Mouse (Mus musculus): ENCODE measurements around the gene Epha2. TPM values are rescaled to one million over a fixed set of nuclear protein-coding genes. Genes with fewer than 3 reads are reported as not detected.
A peak's percentile ranks its signal among the peaks of the same experiment; 100 is the strongest.

Epha2 gene
- polyA plus RNA-seq, 1 experiment from 2014 or later, result 0.21 TPM

DNA sequence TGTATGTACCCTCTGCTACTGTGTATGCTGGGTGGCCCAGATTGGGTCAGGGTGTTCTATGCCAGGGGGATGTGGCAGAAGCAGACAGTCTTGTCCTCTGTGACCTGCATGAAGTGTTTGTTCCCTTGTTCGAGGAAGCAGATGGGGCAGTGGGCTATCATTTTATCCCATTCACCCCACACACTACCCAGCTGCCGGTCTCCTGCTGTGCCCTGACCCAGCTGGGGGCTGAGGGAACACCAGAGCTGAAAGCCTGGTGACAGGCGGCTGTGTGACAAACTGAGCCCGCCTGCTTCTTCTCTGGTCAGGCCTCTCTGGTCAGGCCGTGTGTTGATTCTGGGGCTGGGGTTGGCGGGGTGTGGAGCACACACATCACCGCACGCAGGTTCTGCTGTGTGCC is 5.0 kb downstream of the Epha2 start:
- H3K9me3 ChIP-seq (ENCODE audit: control insufficient read depth, low read length), result no peaks in the 10 kb centered on the region
- ATAC-seq (ENCODE audit: low read depth), result no peak
- H3K36me3 ChIP-seq (ENCODE audit: control insufficient read depth, insufficient read depth, low read length), result no peaks in the 10 kb centered on the region
- no peak overlapping the region for H3K4me3 ChIP-seq (ENCODE audit: low read depth, low read length)
- no peak overlapping the region for H3K9ac ChIP-seq (replicated peaks; ENCODE audit: low read depth, low read length)
- H3K4me1 ChIP-seq (ENCODE audit: control insufficient read depth, insufficient read depth, low read length), result peaks cover 12% of the 10 kb centered on the region
- no peak overlapping the region for H3K27ac ChIP-seq (ENCODE audit: low read depth, low read length)
- H3K4me2 ChIP-seq (ENCODE audit: low read depth, low read length), result no peak overlapping the region
- 15% methylated on average over 8 of the region's 8 CpGs for WGBS
- peaks cover 11% of the 10 kb centered on the region for H3K27me3 ChIP-seq (ENCODE audit: control insufficient read depth, insufficient read depth, low read length)

DNA sequence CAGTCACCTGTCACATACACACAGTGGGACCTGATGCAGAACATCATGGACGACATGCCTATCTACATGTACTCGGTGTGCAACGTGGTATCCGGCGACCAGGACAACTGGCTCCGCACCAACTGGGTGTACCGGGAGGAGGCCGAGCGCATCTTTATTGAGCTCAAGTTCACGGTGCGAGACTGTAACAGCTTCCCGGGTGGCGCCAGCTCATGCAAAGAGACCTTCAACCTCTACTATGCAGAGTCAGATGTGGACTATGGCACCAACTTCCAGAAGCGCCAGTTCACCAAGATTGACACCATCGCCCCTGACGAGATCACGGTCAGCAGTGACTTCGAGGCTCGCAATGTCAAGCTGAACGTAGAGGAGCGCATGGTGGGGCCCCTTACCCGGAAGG is 7.3 kb downstream of the Epha2 start:
- Histone ChIP-seq H3K27me3 (ENCODE audit: control insufficient read depth, insufficient read depth, low read length) (0 out of 2 replicates have a peak, but pooled peaks cover under 1% of the 10 kb centered on the region), H3K9ac (replicated peaks; ENCODE audit: low read depth, low read length) (no peak overlapping the region), H3K36me3 (ENCODE audit: control insufficient read depth, insufficient read depth, low read length) (no peaks in the 10 kb centered on the region), H3K4me3 (ENCODE audit: low read depth, low read length) (no peak overlapping the region), H3K4me2 (ENCODE audit: low read depth, low read length) (no peak overlapping the region), H3K9me3 (ENCODE audit: control insufficient read depth, low read length) (no peaks in the 10 kb centered on the region), H3K4me1 (ENCODE audit: control insufficient read depth, insufficient read depth, low read length) (0 out of 2 replicates have a peak, but pooled peaks cover 5% of the 10 kb centered on the region), H3K27ac (ENCODE audit: low read depth, low read length) (no peak overlapping the region)
- WGBS, result 97% methylated on average over 22 of the region's 22 CpGs
- ATAC-seq (ENCODE audit: low read depth), result no peak

DNA sequence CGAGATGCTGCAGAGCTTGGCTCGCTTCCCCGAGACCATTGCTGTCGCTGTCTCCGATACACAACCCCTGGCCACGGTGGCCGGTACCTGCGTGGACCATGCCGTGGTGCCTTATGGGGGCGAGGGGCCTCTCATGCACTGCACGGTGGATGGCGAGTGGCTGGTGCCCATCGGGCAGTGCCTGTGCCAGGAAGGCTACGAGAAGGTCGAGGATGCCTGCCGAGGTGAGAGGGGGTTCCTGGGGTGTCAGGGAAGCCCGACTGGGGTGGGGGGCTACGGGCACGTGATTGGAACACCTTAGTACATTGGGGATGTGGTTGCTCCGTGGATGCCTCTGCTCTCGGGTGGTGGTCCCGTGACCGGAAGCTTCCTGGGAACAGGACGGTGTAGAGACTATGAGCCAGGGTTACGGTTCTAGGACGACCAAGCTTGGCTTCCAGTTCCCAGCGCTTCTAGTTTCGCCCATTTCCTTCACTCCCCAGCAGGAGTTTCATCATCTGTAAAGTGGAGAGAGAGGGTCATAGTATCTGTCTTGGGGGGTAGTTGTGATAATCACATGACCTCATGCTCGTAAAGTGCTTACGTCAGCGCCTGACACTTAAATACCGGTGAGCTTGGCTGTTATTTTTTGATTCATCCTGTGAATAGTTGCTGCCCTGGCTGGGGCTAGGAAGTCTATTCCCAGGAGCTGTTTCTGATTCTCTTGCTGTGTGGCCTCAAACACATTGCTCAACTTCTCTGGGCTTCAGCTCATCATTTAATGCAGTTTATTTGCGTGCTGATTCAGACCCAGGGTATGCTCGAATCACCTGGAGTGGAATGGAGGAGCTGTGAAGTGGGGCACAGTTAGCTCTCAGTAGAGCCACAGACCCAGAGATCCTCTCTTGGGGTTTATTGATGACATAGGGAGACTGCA is 8.1 kb downstream of the Epha2 start:
- ATAC-seq (ENCODE audit: low read depth), result no peak
- no peaks in the 10 kb centered on the region for H3K36me3 ChIP-seq (ENCODE audit: control insufficient read depth, insufficient read depth, low read length)
- WGBS, result 94% methylated on average over 34 of the region's 34 CpGs
- no peaks in the 10 kb centered on the region for H3K9me3 ChIP-seq (ENCODE audit: control insufficient read depth, low read length)
- no peak overlapping the region for H3K4me2 ChIP-seq (ENCODE audit: low read depth, low read length)
- H3K4me3 ChIP-seq (ENCODE audit: low read depth, low read length), result no peak overlapping the region
- no peaks in the 10 kb centered on the region for H3K27me3 ChIP-seq (ENCODE audit: control insufficient read depth, insufficient read depth, low read length)
- no peak overlapping the region for H3K27ac ChIP-seq (ENCODE audit: low read depth, low read length)
- H3K9ac ChIP-seq (replicated peaks; ENCODE audit: low read depth, low read length), result no peak overlapping the region
- 0 out of 2 replicates have a peak, but pooled peaks cover 5% of the 10 kb centered on the region for H3K4me1 ChIP-seq (ENCODE audit: control insufficient read depth, insufficient read depth, low read length)

DNA sequence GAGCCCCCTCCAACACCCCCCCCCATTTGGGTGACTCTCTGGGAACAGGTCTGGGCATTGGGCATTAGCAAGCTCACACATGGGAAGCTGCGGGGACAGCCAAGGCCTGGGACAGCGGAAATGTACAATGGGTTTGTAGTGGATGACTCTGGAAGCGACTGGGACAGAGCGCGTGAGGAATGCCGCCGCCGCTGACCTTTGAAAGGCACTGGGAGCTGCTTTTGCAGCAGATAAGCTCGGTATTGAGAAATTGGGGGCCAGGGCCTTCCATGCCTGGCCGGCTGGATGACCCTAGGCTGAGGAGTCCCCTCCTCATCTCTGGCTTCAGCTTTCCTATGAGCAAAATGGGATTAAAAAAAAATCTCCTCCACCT is 8.7 kb downstream of the Epha2 start:
- H3K27ac ChIP-seq (ENCODE audit: low read depth, low read length), result no peak overlapping the region
- H3K9me3 ChIP-seq (ENCODE audit: control insufficient read depth, low read length), result no peaks in the 10 kb centered on the region
- H3K9ac ChIP-seq (replicated peaks; ENCODE audit: low read depth, low read length), result no peak overlapping the region; the same call in 1 of the 2 replicates
- 40% methylated on average over 10 of the region's 10 CpGs for WGBS
- 0 out of 2 replicates have a peak, but pooled peaks cover 5% of the 10 kb centered on the region for H3K4me1 ChIP-seq (ENCODE audit: control insufficient read depth, insufficient read depth, low read length)
- H3K4me3 ChIP-seq (ENCODE audit: low read depth, low read length), result no peak overlapping the region
- no peaks in the 10 kb centered on the region for H3K27me3 ChIP-seq (ENCODE audit: control insufficient read depth, insufficient read depth, low read length)
- no peak overlapping the region for H3K4me2 ChIP-seq (ENCODE audit: low read depth, low read length)
- H3K36me3 ChIP-seq (ENCODE audit: control insufficient read depth, insufficient read depth, low read length), result no peaks in the 10 kb centered on the region
- no peak for ATAC-seq (ENCODE audit: low read depth)

DNA sequence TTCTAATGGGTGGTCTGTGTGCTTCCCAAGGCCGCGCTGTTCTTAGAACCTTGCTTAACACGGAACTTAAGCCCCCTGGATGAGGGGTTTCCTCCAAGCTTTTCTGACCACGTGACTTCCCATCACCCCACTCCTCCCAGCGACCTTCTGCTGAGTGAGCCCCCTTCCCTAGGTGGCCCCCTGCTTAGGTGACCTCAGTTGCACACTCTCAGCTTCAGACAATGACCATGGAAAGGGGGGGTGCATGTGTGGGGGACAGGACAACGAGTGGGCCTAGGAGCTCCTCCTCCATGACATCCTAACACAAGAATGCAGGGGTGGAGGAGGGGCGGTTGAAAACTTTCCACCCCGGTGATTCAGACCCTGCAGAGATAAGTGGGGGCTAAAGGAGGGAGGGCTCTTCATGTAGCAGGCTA is 9.2 kb downstream of the Epha2 start:
- H3K4me1 ChIP-seq (ENCODE audit: control insufficient read depth, insufficient read depth, low read length), result 0 out of 2 replicates have a peak, but pooled peaks cover 5% of the 10 kb centered on the region
- WGBS, result 22% methylated on average over 8 of the region's 8 CpGs
- H3K9ac ChIP-seq (replicated peaks; ENCODE audit: low read depth, low read length), result no peak overlapping the region; the same call in 1 of the 2 replicates
- H3K4me3 ChIP-seq (ENCODE audit: low read depth, low read length), result no peak overlapping the region
- H3K9me3 ChIP-seq (ENCODE audit: control insufficient read depth, low read length), result no peaks in the 10 kb centered on the region
- H3K27ac ChIP-seq (ENCODE audit: low read depth, low read length), result no peak overlapping the region
- H3K4me2 ChIP-seq (ENCODE audit: low read depth, low read length), result no peak overlapping the region
- H3K36me3 ChIP-seq (ENCODE audit: control insufficient read depth, insufficient read depth, low read length), result no peaks in the 10 kb centered on the region
- no peak for ATAC-seq (ENCODE audit: low read depth)
- H3K27me3 ChIP-seq (ENCODE audit: control insufficient read depth, insufficient read depth, low read length), result no peaks in the 10 kb centered on the region

DNA sequence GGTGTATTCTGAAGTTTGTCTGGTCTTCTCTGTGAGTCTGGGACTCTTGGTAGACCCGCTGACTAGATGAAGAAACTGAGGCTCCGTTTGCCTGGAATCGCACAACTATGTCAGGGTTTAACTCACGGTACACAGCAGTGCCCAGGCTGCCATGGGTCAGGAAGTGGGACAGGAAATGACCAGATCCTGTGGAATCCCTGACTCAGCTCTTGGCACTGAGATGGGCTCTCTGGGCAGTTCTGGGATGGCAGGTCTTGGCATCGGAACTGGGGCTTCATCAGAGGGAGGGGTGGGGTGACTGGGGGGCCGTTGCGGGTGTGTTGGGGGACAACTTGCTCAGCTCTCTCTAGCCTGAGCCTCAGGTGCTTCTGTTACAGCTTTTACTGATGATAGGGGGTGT is 10.0 kb downstream of the Epha2 start:
- 86% methylated on average over 7 of the region's 7 CpGs for WGBS
- no peak overlapping the region for H3K27ac ChIP-seq (ENCODE audit: low read depth, low read length)
- H3K27me3 ChIP-seq (ENCODE audit: control insufficient read depth, insufficient read depth, low read length), result no peaks in the 10 kb centered on the region
- H3K9me3 ChIP-seq (ENCODE audit: control insufficient read depth, low read length), result no peaks in the 10 kb centered on the region
- H3K9ac ChIP-seq (replicated peaks; ENCODE audit: low read depth, low read length), result no peak overlapping the region
- no peak overlapping the region for H3K4me3 ChIP-seq (ENCODE audit: low read depth, low read length)
- 0 out of 2 replicates have a peak, but pooled peaks cover 5% of the 10 kb centered on the region for H3K4me1 ChIP-seq (ENCODE audit: control insufficient read depth, insufficient read depth, low read length)
- ATAC-seq (ENCODE audit: low read depth), result no peak
- no peaks in the 10 kb centered on the region for H3K36me3 ChIP-seq (ENCODE audit: control insufficient read depth, insufficient read depth, low read length)
- no peak overlapping the region for H3K4me2 ChIP-seq (ENCODE audit: low read depth, low read length)

DNA sequence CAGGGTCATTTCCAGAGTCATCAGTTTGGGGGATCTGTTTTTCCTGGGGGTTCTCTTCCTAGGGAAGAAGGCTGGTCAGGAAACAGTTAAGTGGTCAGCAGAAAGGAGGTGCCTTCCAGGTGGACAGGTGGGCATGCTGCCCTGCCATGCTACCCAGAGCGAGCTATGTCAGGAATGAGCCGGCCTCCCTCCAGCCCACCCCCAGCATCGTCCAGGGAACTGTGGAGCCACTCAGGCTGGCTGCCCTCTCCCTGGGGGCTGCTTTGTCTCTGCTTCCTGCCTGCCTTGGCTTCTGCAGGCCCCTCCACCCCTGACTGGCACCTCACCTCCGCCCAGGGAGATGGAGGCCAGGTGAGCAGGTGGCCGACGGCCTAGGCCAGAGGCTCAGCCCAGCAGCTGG is 10.5 kb downstream of the Epha2 start:
- ATAC-seq (ENCODE audit: low read depth), result peak; percentile 36; the same call in 1 of the 2 replicates
- H3K9ac ChIP-seq (replicated peaks; ENCODE audit: low read depth, low read length), result no peak overlapping the region
- 64% methylated on average over 6 of the region's 6 CpGs for WGBS

DNA sequence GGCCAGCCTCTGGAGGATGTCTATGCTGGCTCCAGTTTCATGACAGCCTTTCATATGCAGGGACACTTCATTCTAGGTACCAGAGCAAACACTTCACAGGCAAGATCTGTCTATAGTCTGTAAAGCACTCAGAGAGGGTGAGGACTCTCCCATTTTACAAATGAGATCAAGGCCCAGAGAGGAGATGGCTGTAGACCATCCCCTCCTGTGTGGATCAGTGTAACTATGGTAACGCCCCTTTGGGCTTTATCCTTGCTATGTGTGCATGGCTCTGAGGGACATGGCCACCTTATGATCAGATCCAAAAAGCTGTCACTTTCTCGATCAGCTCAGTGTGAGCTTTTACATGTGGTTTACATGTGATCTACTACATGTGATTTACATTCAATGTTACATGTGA is 10.9 kb downstream of the Epha2 start:
- Histone ChIP-seq H3K27ac (ENCODE audit: low read depth, low read length) (no peak overlapping the region), H3K27me3 (ENCODE audit: control insufficient read depth, insufficient read depth, low read length) (no peaks in the 10 kb centered on the region), H3K4me3 (ENCODE audit: low read depth, low read length) (no peak overlapping the region), H3K9me3 (ENCODE audit: control insufficient read depth, low read length) (no peaks in the 10 kb centered on the region), H3K36me3 (ENCODE audit: control insufficient read depth, insufficient read depth, low read length) (no peaks in the 10 kb centered on the region), H3K4me1 (ENCODE audit: control insufficient read depth, insufficient read depth, low read length) (0 out of 2 replicates have a peak, but pooled peaks cover 5% of the 10 kb centered on the region), H3K9ac (replicated peaks; ENCODE audit: low read depth, low read length) (no peak overlapping the region), H3K4me2 (ENCODE audit: low read depth, low read length) (no peak overlapping the region)
- no peak for ATAC-seq (ENCODE audit: low read depth)
- 90% methylated on average over 2 of the region's 2 CpGs for WGBS

More for the DNA sequence above, 10.5 kb downstream of the Epha2 start:
- H3K9me3 ChIP-seq (ENCODE audit: control insufficient read depth, low read length), result no peaks in the 10 kb centered on the region
- no peak overlapping the region for H3K4me2 ChIP-seq (ENCODE audit: low read depth, low read length)
- H3K27me3 ChIP-seq (ENCODE audit: control insufficient read depth, insufficient read depth, low read length), result no peaks in the 10 kb centered on the region
- H3K36me3 ChIP-seq (ENCODE audit: control insufficient read depth, insufficient read depth, low read length), result no peaks in the 10 kb centered on the region
- H3K27ac ChIP-seq (ENCODE audit: low read depth, low read length), result no peak overlapping the region
- H3K4me3 ChIP-seq (ENCODE audit: low read depth, low read length), result no peak overlapping the region
- H3K4me1 ChIP-seq (ENCODE audit: control insufficient read depth, insufficient read depth, low read length), result 0 out of 2 replicates have a peak, but pooled peaks cover 5% of the 10 kb centered on the region

DNA sequence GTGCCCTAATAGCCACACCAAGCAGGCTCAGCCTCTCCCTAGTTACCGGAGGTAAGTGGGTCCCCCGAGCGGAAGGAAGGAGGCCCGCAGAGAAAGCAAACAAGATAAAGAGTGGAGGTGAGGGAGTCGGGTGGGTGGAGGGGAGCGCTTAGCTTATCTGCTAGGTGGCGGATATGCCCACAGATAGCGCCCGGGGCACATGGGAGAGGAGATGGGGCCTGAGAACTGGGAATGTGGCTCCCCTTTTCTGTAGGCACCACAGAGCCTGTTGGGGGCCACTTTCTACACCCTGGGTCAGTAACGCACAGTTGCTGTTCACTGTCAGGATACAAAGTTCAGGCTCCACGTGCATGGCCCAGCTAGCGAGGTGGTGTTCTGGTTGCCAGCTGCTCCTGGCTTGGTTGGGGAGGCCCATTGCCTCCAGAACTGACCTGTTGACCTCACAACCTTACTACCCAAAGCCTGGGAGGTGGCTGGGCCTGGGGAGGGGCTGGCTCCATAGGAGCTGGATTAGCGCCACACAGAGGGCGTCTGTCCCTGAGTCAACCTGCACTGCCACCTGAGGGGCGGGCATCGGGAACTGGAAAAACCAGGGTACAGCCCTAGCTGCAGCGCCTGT is 11.6 kb downstream of the Epha2 start:
- Histone ChIP-seq H3K4me1 (ENCODE audit: control insufficient read depth, insufficient read depth, low read length) (0 out of 2 replicates have a peak, but pooled peaks cover 5% of the 10 kb centered on the region), H3K36me3 (ENCODE audit: control insufficient read depth, insufficient read depth, low read length) (no peaks in the 10 kb centered on the region), H3K27ac (ENCODE audit: low read depth, low read length) (no peak overlapping the region), H3K27me3 (ENCODE audit: control insufficient read depth, insufficient read depth, low read length) (no peaks in the 10 kb centered on the region), H3K9me3 (ENCODE audit: control insufficient read depth, low read length) (no peaks in the 10 kb centered on the region), H3K9ac (replicated peaks; ENCODE audit: low read depth, low read length) (no peak overlapping the region), H3K4me2 (ENCODE audit: low read depth, low read length) (no peak overlapping the region), H3K4me3 (ENCODE audit: low read depth, low read length) (no peak overlapping the region)
- WGBS, result 86% methylated on average over 17 of the region's 17 CpGs
- ATAC-seq (ENCODE audit: low read depth), result no peak
